Mouse (Mus musculus) kidney, adult 2 months (tissue): Measurements from ENCODE around the gene Npas4.

ENCODE experiments used
- CTCF ChIP-seq: fragments of 200-500 bp; conservative IDR thresholded peaks from 2 replicates; pipeline ENCODE4 v1.5.1; 2011; ENCODE audit warnings: low read depth, mild to moderate bottlenecking, control low read depth, low read length, moderate library complexity, mixed read lengths; ENCODE audit not compliant: insufficient read depth, insufficient read length
- POLR2A ChIP-seq: fragments of 200-500 bp; IDR thresholded peaks from one replicate; pipeline ENCODE4 v1.6.1; 2011; ENCODE audit warnings: low read depth, low read length, control low read depth

- TF ChIP-seq CTCF, result no peak
- no peak for TF ChIP-seq POLR2A
Measured at GRCm38 (mm10) chr19:4945540-4945939, 44.6 kb downstream of the Npas4 start.
